Mouse (Mus musculus) left cerebral cortex, postnatal 14 days (tissue): ENCODE data around the gene Zc3hc1. TPM values are rescaled to one million over a fixed set of nuclear protein-coding genes. Genes with fewer than 3 reads are reported as not detected.
"Not testable (repeated sequence)": the region's sequence is repeated elsewhere in the genome, so short reads cannot be mapped to it uniquely, and the experiment has no call there.

Experiments used
- DNase-seq, 2 experiments: peaks; one replicate each; pipeline ENCODE4 v3.0.0; 2021 to 2022; ENCODE audit warnings: low spot score in 2 of 2, mixed read lengths in 1 of 2
- intact Hi-C: fragments of 180-260 bp; cut with DNase I; formaldehyde crosslinking; loops from one replicate; pipeline ENCODE4 v1.15.1; 2025
- long read RNA-seq, 2 experiments: library from polyadenylated mRNA; stranded (forward); transcript quantifications; one replicate each; pipeline ENCODE4 v2.0.0; 2021
- total RNA-seq, 2 experiments: library from RNA; stranded (reverse); gene quantifications; 2 replicates each; pipeline ENCODE4 v1.2.3; 2021

Zc3hc1 gene
- 10 to 100 TPM; 22.0 to 24.9 TPM for total RNA-seq
- long read RNA-seq, experiment 1, transcript Zc3hc1-201 (10 exons, 1,824 nt): major isoform, 51 of 59 reads
- long read RNA-seq, experiment 1, partial matches to known transcripts: 0 of 59 reads
- long read RNA-seq, experiment 1, other reads (novel, unspliced or antisense): 8 of 59 reads
- long read RNA-seq, experiment 2, transcript Zc3hc1-201 (10 exons, 1,824 nt): major isoform, 39 of 45 reads
- long read RNA-seq, experiment 2, partial matches to known transcripts: 2 of 45 reads
- long read RNA-seq, experiment 2, other reads (novel, unspliced or antisense): 3 of 45 reads

DNA sequence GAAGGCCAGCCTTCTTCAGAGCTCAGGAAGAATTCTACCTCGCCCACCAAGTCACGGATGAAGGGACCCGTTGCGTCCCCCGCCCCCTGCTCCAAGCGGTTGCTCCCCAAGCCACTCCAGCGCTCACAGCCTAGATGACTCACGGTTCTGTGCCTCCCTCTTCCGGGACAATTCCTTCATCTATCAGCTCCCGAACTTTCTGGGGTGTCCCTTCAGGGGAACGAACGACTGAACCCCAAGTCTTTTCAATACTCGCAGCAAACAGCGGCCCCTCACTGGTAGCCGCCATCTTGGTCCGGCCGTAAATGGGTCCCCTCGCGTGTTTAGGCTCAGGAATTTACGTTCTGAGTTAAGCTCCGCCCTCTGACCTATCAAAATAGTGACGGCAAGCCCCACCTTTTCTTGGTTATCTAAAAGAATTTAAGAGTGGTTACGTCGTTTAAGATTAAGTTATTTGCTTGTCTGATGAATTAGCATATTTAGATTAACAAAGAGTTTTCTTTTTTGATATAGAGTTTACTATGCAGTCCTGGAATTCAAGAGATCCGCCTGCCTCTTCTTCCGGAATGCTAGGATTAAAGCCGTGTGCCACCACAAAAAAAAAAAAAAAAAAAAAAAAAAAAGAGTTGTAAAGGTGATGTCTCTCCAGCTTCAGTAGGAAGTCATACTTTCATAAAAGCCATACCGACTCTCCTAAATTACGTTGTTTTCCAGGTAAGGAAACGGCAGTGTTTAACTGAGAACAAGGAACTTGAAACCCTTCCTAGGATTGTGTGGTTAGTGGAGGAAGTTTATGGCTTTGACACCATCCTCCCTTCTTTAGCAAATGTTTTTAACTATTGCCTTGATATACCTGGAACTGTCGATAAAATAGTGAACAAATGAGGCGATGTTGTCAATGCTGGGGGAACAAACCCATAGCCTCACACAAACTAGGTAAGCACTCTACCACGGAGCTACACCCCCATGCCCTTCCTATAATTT lies at the start of gene Zc3hc1:
Zc3hc1 (minus strand) TSS at position 315 of the 984 bp plus-strand sequence.
- intact Hi-C loops: no loop called here

DNA sequence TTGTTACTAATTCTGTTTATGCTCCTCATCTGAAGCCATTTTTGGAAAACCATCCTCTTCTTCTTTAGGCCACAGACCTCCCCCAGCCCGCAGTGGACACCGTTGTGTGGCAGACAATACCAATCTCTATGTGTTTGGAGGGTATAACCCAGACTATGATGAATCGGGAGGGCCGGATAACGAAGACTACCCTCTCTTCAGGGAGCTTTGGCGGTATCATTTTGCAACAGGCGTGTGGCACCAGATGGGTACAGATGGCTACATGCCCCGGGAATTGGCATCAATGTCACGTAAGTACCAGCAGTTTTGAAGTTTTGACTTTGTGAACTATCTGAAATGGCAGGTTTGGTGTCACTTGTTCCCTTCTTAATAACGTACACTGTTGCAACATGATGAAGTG lies 48.7 kb upstream of the Zc3hc1 start:
- intact Hi-C loops: no loop called here
- no peak for DNase-seq

More for the DNA sequence above, at the start of gene Zc3hc1:
- peak; percentile 77 to 80 for DNase-seq

DNA sequence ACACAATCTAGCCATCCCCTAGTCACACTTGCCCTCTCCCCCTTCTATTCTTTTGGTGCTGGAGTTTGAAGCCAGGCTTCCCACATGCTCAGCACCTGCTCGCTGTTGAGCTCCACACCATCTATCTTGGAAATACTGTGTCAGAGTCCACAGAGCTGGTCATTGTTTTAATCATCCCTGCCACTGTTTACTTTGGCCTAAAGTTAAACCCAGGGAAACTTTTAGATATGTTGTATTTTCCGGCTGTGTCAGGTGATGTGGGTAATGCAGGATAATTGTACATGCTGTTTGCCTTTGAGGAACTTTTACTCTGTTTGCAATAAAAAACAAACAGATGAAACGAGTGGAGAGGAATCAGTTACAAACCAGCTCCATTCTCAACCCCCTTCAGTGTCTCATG lies 46.2 kb upstream of the Zc3hc1 start:
- intact Hi-C loops: no loop called here
- no peak for DNase-seq

DNA sequence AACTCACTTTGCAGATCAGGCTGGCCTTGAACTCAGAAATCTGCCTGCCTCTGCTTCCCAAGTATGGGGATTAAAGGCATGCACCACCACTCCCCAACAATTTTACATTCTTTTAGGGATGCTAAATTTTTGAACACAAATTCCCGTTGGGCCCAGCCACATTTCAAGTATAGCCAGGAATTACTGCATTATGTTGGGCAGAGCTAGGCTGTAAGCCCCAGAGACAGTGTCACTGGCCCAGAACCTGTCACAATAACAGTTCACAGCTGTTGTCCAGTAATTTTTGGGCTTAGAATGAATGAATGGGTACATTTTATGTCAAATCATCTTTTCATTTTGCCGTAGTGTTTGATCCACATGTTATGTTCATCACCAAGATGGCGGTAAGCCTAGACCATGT lies 45.6 kb upstream of the Zc3hc1 start:
- intact Hi-C loops: no loop called here
- DNase-seq: no peak

DNA sequence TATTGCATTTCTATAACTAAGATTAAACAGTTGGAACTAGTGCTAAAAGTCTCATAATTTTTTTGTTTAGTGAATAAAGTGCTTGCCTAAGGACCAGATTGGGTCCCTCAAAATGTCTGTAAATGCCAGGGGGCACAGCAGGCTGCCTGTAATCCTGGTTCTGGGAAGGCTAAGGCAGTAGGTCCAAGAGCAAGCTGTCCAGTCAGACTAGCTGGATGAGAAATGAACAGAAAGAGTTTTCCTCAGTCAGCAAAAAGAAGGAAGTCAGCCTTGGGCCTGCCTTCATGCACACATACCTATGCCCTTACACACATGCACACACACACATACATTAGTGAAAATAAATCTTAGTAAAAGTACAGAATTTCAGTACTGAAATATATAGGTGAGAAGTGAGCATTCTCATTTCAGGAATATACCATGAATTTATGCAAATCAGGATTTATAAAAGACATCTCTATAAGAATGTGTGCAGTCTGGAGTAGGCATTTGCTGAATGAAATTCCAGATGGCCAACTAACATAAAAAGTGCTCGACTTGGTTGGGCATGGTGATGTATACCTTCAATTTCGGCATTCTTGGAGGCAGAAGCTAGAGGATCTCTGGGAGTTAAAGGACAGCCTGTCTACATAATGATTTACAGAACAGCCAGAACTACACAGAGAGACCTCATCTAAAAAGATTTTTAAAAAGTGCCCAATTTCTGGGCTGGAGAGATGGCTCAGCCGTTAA lies 41.8 kb upstream of the Zc3hc1 start:
- intact Hi-C loops: no loop called here
- peak in 1 of 2 experiments; percentile 26 for DNase-seq

DNA sequence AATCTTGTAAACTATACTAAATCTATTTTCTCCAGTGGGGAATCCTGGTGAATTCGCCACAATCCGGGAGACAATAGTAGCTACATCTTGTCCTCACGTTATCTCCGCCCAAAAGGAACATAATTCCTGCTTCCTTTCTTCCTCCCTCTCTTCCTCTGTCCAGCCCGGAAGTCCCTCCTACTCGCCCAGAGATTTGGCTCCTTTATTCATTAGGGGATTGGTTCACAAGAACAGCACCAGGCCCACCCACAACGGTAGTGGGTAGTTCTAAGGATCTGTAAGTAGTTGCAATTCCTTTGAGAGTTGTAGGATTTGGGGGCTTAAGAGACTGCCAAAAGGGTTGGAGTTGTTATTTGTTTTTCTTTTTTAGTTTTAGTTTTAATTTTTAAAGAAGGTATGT lies 26.0 kb upstream of the Zc3hc1 start:
- intact Hi-C loops: no loop called here
- DNase-seq: no peak

DNA sequence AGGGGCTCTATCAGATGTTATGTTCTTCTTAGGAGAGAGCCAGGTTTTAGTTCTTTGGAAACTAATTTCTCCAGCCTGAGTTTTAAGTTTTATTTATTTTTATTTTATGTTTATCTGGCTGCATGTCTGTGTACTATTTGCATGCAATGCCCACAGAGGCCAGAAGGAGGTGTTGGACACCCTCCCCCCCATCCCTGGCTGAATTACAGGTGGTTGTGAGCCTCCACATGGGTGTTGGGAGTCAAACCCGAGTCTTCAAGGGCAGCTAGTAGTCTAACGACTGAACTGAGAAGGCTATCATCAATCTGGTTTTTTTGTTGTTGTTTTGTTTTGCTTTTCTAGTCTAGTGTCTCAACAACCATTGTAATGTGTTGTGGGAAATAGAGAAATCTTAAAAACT lies 25.3 kb upstream of the Zc3hc1 start:
- intact Hi-C loops: no loop called here

DNA sequence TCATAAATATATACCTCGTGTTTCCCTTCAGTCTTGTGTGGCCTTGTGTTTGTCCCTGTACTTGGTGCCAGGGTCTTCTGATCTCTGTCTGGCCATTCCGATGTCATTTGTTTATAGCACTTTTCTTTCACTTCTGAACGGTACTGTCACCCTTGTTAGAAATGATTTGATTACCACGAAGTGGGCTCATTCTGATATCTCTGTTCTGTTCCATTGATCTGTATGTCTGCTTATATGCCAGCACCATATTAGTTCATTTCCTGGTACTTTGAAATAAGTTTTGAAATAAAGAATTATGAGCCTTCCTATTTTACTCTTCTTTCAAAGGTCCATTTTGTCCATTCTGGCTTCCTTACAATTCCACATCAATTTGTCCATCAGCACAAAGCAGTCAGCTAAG lies 20.5 kb upstream of the Zc3hc1 start:
- intact Hi-C loops: no loop called here
- DNase-seq: no peak

More for the DNA sequence above, 25.3 kb upstream of the Zc3hc1 start:
- DNase-seq: no peak

DNA sequence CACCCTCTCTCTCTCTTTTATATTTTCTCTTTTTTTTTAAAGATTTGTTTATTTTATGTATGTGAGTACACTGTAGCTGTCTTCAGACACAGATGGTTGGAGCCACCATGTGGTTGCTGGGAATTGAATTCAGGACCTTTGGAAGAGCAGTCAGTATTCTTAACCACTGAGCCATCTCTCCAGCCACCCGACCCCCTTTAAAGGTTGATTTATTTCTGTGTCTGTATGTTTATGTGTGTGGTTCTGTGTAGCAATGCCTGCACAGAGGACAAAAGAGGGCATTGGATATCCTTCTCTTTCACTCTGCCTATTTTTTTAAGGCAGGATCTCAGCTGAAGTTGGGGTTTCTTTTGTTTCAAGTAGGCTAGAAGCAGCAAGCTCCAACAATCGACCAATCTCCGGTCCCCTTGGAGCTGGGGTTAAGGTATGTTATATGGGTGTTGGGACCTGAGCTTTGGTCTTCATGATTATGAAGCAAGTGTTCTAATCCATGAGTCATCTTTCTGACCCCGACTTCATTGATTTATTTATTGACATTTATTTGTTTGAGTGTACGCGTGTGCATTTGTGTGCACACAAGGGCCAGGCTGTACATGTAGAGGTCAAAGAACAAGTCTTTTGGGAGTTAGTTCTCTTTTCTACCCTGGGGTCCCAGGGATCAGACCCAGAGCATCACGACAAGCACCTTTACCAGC lies 18.7 kb upstream of the Zc3hc1 start:
- no peak for DNase-seq
- intact Hi-C loops: no loop called here

DNA sequence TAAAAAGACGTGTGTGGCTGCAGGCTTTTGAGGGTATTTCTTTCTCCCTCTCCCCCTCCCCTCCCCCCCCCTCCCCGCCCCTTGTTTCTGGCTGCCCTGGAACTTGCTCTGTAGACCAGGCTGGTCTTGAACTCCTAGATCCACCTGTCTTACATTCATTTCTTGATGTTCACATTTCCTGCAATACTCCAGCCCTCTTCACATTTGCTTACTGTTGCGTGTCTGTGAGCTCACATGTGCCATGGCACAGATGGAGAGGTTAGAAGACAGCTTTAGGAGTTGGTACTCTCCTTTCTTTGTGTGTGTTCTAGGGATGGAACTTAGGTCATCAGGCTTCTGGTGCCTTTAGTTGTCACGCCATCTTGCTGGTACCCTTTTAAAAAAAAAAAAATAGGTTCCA lies 17.4 kb upstream of the Zc3hc1 start:
- intact Hi-C loops: no loop called here
- DNase-seq: no peak

DNA sequence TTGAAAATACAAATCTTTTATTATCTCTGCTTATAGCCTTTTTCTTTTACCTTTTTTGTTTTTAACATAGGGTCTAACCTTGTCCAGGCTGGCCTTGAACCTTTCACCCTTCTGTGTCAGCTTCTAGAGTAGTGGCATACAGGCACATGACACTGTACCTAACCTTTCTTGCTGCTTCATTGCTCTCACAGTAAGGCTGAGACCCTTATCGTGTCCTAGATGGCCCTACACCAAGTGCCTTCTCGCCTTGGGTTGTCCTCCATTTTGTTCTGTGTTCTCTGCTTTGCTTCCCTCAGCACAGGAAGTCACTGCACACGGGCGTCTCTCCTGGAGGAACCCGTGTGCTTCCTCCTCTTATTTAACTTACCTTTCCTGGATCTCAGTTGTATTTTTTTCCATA lies 13.8 kb upstream of the Zc3hc1 start:
- intact Hi-C loops: no loop called here
- DNase-seq: no peak

DNA sequence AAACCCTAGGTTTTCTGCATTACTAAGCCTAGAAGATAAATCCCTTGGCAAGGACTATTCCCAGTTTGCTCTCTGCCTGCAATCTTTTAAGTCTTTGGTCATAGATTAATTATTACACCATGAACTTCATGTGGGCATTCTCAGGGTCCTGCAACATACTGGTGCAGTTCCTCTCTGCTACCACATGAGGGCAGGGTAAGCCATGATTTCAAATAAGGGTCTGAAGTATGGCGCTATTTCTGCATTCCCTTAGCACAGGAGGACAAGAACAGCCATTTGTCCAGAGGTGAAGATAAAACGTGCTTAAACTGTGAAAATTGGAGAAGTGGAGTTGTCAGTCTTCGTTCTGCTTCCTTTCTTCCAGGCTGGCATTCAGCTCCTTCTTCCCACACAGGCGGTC lies 12.6 kb upstream of the Zc3hc1 start:
- intact Hi-C loops: loop anchor here (1.0 to 2.0 kb wide), 4 partner anchors 57 to 635 kb away; no protein-coding TSS in a partner anchor
- DNase-seq: peak; percentile 79 to 85

DNA sequence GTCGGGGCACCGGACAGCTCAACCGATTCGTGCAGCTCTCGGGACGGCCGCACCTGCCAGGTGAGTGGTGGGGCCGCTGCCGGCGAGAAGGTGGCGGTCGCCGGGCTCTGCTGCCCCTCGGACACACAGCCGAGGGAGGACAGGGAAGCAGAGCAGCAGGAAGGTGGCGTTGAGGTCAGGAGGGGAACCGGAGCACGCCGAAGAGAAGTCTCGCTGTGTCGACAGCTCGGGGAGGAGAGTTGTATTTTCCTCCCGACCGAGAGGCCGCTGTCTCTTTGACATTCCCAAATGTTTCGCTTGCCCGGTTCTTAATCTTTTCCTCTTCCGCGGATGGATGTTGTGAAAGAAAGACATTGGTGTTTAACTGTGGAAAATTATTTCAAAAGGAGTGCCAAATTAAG lies 11.3 kb upstream of the Zc3hc1 start:
- intact Hi-C loops: loop anchor here (2.0 kb wide), 2 partner anchors 581 to 637 kb away; no protein-coding TSS in a partner anchor
- DNase-seq: peak in 1 of 2 experiments; percentile 30

DNA sequence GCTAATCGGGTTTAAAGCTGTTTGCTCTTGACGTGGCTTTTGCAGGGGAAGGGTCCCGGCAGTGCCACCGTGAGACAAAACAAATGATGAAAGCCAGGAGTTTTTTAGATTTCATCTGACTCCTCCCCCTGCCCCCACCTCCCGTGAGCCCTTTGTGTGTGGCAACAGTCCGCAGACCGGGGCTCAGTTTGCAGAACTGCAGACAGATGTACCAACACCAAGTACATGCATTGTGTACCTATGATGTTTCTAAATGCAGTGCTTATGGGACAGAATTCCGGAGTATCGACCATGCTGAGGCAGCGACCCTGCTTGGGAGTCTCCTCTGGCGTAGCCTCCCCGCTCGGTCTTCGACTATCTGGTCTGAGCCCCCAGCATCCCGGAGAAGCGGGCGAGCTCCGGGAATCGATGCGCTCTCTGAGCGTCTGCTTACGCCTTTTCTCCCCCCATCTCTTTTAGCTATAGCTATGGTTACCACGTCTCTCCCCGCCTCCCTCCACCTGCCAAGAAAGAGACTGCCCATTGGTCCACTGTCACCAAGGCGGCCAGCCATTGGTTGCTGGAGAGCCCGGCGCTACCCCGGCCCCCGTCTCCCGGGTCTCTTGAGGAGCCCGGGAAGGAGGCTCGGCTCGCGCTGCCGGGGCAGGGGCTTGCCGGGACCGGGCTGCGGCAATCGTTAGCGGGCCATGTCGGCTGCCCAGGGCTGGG lies 10.6 kb upstream of the Zc3hc1 start, which contains the start of gene Klhdc10:
Klhdc10 (plus strand) TSS at position 561 of the 708 bp plus-strand sequence.
- intact Hi-C loops: loop anchor here (2.0 kb wide), 2 partner anchors 581 to 637 kb away; no protein-coding TSS in a partner anchor
- peak; percentile 99 to 100 for DNase-seq

DNA sequence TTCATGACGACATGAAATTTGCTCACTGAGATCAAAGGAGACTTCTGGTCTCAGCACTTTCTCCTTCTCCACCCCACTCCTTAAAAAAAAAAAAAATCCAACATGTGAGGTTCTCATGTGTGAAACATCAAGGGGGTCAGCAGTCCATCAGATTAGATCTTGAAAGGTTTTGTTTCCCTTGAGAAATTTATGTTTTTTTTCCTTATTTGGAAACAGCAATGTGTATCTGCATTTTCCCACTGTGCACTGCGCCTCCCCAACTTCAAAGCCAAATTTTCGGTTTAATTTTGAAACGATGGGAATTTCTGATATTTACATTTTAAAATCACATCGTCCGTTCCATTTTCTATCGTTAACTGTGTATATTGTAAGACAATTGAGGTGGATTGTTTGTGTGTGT lies 9.9 kb upstream of the Zc3hc1 start:
- intact Hi-C loops: no loop called here
- DNase-seq: no peak

DNA sequence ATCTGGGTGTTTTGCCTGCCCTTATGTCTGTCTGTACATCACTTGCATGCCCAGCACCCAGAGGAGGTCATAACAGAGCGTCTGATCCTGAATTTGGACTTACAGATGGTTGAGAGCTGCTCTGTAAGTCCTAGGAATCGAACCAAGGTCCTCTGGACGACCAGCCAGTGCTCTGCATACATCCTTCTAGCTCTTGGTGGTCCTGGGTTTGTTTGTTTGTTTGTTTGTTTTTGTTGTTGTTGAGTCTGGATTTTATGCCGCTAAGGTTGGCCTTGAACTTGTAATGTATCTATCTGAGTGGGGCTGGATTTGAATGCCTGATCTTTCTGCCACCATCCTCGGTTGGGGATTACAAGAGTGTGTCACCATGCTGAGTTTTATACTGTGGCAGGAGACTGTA lies 9.3 kb upstream of the Zc3hc1 start:
- DNase-seq: no peak
- intact Hi-C loops: no loop called here

DNA sequence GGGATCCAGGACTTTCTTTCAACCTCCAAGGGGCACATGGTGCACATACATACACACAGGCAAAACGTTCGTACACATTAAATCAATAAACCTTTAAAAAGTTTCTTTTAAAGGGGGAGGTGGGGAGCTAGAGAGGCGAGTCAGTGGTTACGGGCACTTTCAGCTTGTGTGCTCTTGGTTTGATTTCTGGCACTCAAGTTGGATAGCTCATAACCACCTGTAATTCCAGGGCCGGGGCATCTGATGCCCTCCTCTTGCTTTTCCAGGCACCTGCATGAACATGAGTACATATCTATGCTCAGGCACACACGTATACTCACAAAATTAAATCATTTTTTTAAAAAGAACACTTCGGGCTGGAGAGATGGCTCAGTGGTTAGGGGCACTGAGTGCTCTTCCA lies 1.2 kb upstream of the Zc3hc1 start:
- intact Hi-C loops: no loop called here
- DNase-seq: no peak

DNA sequence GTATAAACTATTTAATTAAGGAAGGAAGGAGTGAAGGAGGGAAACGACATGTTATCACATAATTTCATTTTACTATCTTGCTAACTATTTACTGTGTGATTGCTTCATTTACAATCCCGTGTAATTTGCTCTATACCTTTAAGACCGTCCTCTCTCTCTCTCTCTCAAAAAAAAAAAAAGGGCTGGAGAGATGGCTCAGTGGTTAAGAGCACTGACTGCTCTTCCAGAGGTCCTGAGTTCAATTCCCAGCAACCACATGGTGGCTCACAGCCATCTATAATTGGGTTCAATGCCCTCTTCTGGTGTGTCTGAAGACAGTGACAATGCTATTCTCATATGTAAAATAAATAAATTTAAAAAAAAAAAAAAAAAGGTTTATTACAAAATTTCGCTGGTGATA lies 557 bp downstream of the Zc3hc1 start:
- DNase-seq, intact Hi-C loops: not testable (repeated sequence)
